Mouse (Mus musculus) adrenal gland, postnatal 36 days (tissue): ENCODE measurements around the gene Cngb1. TPM values are rescaled to one million over a fixed set of nuclear protein-coding genes. Genes with fewer than 3 reads are reported as not detected.

Experiments
- DNase-seq, 2 experiments: peaks; one replicate each; pipeline ENCODE4 v3.0.0; 2021; ENCODE audit warnings: mixed read lengths in 1 of 2
- total RNA-seq, 2 experiments: library from RNA; stranded (reverse); gene quantifications; 2 replicates each; pipeline ENCODE4 v1.2.3; 2021

Cngb1 gene
- total RNA-seq, 2 experiments from 2014 or later, result 0.23 to 0.86 TPM

DNA sequence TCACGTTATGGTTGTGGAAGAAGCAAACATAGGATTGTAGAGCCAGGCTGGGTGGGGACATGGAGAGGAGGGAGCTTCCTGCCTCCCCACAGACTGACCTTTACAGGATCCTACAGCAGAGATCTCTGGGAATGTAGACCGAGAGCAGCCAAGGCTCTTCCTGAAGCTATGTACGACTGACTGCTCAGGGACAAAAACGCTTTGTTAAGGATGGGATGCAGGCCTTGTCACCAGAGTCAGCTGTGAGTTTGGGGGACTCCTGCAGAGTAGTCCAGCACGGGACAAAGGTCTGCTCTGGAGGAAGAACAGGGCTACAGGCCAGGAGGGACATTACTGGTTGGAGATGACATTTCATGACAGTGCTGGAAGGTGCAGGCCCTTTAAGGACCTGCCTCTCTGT, 18.3 kb upstream of the Cngb1 start:
- DNase-seq, result no peak

DNA sequence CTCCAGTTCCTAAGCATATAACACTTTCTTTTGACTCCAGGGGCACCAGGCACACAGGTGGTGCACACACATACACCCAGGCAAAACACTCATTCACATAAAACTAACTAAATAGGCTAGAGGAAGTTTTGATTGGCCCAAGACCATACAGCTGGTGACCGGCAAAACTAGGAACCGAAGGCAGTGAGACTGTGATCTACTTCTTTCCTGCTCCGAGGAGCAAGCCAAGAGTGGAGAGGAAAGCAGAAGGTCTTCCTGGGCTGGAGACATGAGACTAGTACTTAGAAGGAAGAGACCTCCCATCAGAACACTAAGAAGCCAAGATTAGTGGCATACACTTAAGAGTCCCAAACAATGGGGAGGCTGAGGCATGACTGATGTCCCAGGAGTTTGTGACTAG, 16.8 kb upstream of the Cngb1 start:
- no peak for DNase-seq

DNA sequence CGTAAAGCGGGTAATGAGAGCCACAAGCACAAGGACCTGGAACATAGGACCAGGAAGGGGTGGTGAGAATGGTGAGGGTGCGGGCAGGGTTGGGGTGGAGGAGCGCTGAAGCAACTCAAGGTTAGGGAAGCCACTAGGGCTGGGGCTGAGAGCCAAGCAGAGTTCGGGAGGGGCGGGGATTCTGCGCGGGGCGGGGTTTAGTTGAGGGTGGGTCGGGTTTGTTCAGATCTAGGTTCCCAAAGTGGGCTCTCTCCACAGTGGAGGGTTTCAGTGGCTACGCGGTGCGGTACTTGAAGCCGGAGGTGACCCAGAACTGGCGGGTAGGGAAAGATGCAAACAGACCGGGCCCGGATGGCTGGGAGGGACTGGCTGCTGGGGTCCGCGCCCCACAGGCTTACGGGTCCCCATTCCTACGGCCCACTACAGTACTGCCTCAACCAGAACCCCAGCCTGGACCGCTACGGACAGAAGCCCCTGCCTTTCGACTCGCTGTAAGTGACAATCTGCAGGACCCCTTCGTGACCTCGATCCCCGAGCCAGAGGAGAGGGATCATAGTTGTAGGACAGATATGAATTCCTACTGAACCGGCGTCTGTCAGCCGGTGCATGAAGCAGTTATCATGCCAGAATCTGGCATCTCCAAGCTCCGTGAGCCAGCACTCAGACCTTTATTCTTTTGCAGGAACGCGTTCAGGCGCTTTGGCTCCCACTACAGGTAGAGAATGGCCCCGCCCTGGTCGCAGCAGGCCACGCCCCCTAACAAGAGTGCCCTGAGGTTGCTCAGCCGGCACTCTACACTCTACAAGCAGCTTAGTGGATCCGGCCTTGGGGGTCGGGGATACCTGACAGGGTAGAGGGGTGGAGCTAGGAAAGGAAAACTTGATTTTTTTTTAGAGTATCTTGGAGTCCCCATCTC, 14.1 kb upstream of the Cngb1 start:
- peak; percentile 79 to 85 for DNase-seq

DNA sequence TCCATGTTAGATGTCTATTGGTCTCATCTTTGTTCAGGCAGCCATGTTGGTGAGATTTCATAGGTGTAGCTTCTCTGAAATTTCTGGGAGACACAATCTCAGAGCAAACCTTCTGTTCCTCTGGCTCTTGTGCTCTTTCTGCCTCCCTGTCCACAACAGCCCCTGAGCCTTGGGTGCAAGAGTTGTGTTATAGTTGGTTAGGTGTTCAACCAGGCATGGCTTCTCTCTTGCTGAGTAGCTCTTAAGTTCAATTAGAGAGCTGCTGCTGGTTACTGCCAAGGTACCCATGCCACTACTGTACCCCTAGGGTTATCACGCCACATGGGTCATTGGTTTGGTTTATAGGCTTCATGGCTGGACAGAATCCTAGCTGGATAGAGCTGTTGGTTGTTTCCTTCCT, 9.0 kb upstream of the Cngb1 start:
- DNase-seq, result no peak

DNA sequence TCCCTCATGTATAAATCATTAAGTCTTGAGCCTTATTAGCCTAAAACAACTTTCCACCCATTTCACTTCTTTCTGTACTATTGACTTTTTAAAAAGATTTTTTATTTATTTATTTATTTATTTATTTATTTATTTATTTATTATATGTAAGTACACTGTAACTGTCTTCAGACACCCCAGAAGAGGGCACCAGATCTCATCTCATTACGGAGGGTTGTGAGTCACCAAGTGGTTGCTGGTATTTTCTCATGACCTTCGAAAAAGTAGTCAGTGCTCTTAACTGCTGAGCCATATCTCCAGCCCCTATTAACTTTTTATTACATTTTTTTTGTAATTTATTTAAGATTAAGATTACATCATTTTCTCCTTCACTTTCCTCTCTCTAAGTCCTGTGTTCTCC, 8.3 kb upstream of the Cngb1 start:
- DNase-seq, result peak; percentile 42 to 59

DNA sequence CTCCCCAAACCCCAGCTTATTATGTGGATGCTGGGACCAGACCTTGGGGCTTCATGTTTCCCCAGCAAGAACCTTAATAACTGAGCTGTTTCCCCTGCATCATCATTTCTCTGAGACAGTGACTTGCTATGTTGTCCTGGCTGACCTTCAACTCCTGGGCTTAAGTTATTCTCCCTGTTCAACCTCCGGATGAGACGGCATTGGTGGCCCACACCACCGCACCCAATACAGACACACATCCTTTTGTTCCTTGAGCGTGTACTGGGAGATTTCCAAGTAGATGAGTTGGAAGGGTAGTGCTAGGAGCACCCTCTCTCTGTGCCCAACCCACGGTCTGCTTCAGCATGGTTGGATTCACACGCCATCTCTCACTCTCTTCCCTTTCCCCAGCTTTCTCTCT, 7.5 kb upstream of the Cngb1 start:
- no peak for DNase-seq

DNA sequence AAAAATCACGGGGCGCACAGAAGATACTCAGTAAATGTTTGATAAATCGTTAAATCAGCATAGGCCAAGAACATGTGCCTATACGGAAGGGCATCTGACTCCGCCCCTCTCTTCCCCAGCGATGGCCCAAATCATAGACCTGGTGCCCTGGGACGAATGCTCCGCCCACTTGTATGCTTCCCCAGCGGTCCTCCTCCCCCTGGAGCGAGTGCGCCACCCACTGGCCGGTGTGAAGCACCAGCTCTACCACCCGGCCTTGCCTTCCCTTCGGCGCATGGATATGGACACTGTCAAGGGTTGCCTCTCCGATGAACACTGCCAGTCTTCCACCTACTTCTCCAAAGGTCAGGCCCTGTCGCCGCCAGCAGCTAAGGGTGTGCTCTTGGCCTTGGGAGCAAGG, 6.5 kb upstream of the Cngb1 start:
- peak; percentile 70 to 82 for DNase-seq

DNA sequence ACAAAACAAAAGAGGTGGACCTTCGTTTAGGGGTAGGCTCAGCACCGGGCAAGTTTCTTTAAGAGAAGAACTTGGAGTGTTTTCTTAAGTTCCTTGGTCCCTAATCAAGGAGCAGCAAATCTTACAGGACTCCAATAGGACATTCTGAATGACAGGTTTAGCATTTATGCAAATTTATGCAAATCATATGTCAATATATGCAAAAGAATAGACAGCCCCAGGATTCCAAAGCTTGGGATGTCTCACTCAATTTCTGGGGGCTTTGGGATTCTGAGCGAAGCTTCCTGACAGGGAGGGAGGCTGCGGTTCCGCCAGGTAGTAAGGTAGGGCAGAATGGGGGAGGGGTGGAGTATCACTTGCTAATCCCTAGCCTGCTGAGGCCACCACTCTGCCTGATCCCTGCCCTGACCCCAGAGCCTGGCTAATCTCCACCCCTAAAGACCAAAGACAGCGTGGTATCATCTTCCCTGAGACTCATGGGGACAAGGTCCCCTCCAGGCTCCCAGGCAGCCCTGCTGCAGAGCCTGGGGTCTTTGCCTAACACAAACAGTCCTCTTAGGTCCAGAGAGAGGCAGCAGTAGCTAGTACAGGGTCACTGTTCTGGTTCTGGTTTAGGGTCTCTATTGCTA, 4.1 kb upstream of the Cngb1 start, which contains the start of gene Tepp:
TSS of gene Tepp (plus strand) at position 225 of the 629 bp plus-strand sequence.
- DNase-seq, result no peak

DNA sequence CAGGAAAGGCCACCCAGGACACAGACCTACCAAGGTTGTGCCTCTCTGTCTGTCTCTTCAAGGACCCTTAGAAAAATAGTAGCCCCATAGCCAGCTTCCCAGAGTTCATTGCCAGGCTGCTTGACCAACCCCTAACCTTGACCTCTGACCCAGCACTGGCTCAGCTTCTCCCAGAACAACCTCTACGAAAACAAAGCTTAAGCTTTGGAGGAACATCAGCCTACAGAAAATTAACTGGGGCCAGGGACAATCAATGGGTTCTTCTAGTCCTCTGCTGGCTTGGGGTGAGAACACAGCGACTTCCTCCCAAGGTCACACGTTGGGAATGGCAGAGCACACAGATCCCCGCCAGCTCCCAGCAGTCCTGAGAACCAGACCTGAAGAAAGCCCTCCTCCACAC, 859 bp downstream of the Cngb1 start:
- DNase-seq, result peak in 1 of 2 experiments; percentile 34

DNA sequence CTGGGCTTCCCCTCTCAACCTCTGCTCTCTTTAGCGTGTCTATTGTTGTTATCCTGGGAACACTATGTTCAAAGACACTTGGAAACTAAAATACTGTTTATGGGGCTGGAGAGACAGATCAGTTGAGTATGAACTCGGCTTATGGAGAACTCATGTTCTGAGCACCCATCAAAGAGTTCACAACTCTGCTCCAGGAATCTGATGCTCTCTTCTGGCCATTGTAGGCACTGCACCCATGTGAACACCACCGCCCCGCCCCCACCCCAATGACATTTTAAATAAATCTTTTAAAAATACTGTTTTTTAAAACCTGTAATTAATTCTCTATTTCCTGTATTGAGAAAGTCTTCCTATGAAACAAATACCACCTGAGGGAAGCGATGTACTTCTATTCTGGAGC, 4.0 kb downstream of the Cngb1 start:
- DNase-seq, result peak in 1 of 2 experiments; percentile 60

DNA sequence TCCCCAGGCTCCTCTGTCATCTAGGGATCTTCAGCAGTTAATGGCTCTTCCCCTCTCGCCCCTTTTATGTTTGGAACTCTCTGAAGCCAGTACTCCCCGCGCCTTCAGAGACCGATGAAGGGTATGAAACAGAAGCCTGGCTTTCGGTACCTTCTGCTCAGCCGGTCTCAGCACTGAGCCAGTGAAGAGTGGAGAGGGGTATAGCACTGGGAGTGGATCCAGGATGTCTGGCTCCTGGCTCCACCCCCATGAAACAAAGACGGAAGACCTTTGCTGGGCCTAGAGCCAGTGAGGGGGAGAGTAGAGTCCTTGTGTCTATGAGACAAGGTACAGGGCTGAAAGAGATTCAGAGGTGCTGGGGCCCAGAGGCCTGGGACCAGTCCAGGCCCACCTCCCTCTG, 12.5 kb downstream of the Cngb1 start:
- peak; percentile 39 to 42 for DNase-seq

DNA sequence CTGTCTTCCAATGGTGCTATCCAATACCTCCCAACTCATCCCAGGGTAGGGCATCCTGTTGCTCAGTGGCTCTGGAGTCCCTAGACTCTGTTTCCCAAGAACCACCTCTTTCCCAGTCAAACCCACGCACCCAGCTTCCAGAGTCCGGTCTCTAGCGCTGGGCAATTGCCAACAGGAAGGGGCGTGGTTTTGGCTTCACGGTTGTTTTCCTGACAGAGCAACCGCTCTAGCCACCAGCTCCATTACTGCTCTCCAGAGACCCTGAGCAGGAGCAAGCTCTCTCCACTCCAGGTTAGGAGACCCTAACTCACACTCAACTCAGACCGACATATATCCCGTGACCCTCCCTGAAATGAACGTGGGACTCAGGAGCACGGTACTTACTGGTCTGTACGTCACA, 13.2 kb downstream of the Cngb1 start:
- peak; percentile 81 to 85 for DNase-seq

DNA sequence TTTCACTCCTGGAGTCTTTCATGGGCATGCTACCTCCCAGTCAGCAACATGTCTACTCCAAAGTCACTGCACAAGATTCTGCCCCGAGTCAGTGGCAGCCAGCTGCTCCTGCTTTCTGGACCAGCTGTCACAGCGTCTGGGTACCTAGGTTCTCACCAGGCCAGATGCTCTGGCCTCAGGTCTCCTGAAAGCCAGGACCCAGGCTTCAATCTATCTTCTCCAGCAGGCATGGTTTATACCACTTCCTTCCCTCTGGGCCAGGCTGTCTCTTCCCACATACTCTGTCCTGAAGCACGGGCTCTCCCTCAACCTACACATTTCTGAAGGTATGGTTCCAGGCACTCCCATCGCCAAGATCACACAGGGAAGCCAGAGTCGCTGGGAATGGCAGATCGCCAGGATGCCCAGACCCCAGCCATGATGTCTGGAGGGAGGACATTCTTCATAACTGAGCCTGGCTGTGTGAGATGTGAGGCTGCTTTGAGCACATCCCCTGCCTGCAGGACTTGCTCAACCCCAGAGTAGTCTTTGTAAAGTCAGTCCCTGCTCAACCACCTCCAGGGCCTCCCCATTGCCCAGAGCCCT, 17.2 kb downstream of the Cngb1 start:
- no peak for DNase-seq

DNA sequence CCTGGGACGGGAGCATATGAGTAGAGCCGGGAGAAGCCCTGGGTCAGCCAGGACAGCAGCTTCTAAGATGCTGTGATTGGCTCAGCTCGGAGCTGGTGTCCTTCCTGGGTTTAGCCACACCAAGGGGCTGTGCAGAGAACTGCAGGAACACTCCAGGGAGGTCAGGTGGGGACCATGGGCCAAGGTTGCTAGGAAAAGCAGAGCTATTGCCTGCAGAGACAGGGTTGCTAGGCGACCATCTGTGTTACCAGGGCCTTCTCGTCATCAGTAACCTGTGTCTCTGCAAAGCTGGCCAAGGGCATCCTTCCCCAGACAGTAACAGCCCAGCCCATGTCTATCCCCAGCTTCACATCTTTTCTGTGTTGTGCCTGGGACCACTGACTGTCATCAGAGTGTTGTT, 24.9 kb downstream of the Cngb1 start:
- no peak for DNase-seq

DNA sequence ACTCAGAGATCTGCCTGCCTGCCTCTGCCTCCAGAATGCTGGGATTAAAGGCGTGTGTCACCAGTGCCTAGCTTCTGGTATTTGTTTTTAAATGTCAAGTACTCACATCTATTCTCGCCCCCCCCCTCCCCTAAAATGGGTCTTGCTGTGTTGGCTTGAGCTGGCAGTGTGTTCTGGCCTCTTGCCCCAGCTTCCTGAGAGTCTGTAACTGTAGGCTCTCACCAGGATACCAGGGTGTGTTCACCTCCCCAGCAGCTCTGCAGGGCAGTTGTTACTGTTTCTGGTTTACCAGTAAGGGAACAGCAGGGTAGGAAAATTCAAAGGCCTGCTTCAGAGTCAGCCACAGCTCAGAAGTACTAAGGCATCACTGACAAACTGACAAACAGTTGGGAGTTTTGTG, 33.5 kb downstream of the Cngb1 start:
- peak; percentile 47 to 51 for DNase-seq

DNA sequence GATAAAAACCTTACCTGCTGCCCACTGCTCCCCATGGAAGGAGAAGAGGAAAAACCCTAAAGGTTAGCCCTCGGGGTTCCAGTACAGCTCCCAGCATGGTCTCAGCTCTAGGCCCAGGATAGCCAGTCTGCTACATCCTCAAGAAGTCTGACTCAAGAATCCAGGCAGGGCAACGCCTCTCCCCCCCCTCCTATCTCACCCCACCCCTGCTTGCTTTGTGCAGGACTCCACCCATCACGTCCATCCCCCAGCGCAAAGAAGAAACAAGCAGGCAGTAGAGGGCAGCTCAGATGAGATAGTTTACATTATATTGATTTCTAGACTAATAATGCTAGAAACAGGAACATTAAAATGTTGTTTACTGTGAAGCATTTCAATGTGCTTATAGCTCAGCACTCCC, 34.5 kb downstream of the Cngb1 start:
- no peak for DNase-seq

DNA sequence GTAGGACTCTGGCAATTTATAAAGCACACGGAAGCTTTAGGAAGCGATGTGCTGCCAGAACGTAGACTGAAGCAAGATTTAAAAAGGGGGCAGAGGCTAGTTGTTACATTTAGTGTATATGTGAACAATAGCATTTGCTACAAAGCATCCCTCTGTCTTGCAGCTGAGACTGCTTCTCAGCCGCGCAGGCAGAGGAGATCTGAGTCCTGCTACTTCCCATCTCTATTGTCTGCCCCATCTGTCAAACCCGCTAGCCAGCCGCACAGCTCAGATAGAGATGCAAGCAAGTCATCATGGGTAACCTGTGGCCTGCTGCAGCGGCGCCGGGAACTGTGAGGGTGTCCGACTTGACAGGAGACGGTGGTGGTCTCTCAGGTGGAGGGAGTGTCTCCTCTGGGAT, 35.9 kb downstream of the Cngb1 start:
- no peak for DNase-seq

DNA sequence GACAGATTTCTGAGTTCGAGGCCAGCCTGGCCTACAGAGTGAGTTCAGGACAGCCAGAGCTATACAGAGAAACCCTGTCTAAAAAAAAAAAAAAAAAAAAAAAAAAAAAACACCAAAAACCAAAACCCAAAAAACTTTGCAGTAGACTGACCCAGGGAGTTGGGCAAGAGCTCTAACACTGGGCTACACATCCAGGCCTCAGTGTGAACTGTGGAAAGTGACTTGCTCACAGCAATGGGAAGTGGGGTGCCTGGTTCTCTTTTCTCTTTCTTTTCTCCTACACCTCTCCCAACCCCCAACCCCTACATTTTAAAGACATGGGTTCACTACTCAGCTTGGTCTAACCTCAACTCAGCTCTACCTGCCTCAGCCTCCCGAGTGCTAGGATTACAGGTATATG, 44.2 kb downstream of the Cngb1 start:
- no peak for DNase-seq

DNA sequence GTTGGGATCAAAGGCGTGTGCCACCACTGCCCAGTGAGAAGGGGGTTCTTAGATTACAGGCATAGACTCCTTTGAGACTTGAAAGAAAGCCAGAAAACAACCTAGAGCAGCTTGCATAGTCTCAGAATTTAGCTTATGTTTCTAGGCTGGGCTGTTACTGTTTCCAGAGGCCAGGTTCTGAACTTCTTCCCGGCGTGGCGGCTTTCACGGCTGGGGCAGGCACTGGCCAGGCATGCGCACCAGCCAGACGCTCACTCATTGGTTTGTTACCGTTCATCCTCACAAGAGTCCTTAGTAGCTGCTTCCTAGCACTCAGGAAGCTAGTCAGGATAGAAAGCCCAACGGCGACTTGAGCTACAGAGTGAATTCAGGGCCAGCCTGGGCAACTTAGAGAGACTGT, 50.8 kb downstream of the Cngb1 start:
- no peak for DNase-seq

DNA sequence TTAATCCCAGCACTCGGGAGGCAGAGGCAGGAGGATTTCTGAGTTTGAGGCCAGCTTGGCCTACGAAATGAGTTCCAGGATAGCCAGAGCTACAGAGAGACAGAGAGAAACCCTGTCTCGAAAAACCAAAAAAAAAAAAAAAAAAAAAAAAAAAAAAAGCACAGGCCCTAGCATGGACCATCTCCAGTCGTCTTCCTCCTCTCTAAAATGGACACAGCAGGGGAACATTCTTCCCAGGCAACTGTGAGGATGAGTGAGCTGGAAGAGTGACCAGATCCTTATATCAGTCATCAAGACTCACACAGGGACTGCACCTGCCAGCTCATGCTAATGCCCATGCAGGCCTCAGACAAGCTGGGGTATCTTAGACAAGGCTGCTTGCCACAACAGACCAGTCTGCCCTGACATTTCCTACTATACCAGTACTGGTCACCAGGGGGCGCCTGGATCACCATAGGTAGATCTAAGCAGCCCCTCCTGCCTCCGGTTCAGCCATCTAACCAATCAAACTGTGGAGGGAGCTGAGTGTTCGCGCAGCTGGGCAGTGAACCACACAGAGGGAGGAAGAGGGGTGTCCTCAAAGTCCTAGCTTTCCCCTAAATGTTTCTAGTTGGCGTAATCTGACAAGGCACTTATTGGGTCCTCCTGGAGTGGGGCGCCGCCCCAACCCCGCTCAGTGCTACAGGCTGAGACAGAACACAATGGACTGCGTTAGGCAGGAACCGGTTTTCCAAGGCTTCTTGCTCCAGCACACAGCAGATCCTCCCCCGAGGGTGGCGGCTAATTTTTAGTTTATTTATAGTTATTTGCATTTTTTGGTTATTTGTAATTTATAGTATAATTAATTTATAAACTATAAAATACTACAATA, 51.6 kb downstream of the Cngb1 start:
- DNase-seq, result peak; percentile 97

DNA sequence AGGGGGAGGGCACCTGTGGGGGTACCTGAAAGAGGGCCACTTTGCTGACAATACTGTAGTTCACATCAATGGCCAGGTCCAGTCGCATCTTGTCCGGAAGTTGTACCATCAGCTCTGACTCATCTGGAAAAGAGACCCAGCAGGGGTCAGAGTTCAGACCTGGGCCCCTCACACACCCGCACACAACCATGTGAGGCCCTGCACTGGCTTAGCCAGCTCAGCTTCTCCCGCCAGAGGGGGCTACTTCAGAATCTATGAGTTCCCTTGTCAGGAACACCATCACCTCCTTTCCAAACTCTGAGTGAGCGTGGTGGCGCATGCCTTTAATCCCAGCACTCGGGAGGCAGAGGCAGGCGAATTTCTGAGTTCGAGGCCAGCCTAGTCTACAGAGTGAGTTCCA, 54.3 kb downstream of the Cngb1 start:
- no peak for DNase-seq

DNA sequence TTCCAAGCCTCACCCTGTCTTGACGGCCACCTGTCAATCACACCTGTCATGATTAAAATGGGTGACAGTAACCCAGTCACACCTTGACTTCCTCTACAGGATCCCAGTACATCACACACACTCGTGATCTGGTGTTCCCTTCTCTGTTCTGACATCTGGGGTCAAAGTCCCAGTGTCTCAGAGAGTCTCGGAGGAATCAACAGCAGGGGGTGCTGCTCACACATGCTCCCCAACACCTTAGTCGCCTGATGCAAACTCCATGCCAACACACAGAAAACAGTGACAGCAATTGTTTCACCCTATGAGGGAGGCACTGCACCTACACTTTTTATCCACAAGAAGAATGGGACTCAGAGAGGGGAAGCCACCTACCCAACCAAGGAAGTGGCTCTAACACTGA, 56.5 kb downstream of the Cngb1 start:
- no peak for DNase-seq
